Mouse (Mus musculus) megakaryocyte, embryonic 14.5 days (primary cell): ENCODE results near the gene Dcaf7. TPM values are rescaled to one million over a fixed set of nuclear protein-coding genes. Genes with fewer than 3 reads are reported as not detected.
"Not testable (repeated sequence)": the region's sequence is repeated elsewhere in the genome, so short reads cannot be mapped to it uniquely, and the experiment has no call there.

Experiments
- H3K27me3 ChIP-seq: replicated peaks from 2 replicates; pipeline ENCODE3; 2012; ENCODE audit warnings: inconsistent platforms
- H3K36me3 ChIP-seq: replicated peaks from 2 replicates; pipeline ENCODE3; 2012; ENCODE audit warnings: low read length, inconsistent platforms, mixed read lengths
- H3K4me1 ChIP-seq: 2 replicates; pipeline ENCODE4 v1.6.1; 2012; ENCODE audit warnings: inconsistent platforms
- H3K4me3 ChIP-seq: replicated peaks from 2 replicates; pipeline ENCODE3; 2012; ENCODE audit warnings: moderate library complexity, mild to moderate bottlenecking, inconsistent platforms
- H3K9me3 ChIP-seq: 2 replicates; pipeline ENCODE4 v1.6.1; 2012; ENCODE audit warnings: inconsistent platforms
- FLI1 ChIP-seq: IDR thresholded peaks from 2 replicates; pipeline ENCODE4 v1.6.1; 2012; ENCODE audit warnings: low read length, inconsistent platforms, mixed read lengths
- GATA1 ChIP-seq: IDR thresholded peaks from 3 replicates; pipeline ENCODE4 v1.6.1; 2012; ENCODE audit warnings: mixed read lengths, low read length, inconsistent platforms, borderline replicate concordance
- polyA plus RNA-seq: library from polyadenylated mRNA; stranded (reverse); fragments of >175 nt; gene quantifications from 2 replicates; pipeline ENCODE4 v1.2.3, GENCODE M21; 2012; ENCODE audit warnings: low replicate concordance; ENCODE audit not compliant: insufficient read depth

Gene Dcaf7
- polyA plus RNA-seq, 1 experiment, result 5.8 TPM

- peaks cover 98% of the 10 kb centered on the region for H3K27me3 ChIP-seq
Measured at GRCm38 (mm10) chr11:106012711-106013110, 24.0 kb upstream of the Dcaf7 start.

GRCm38 (mm10) chr11:106013556-106014225 lies 23.0 kb upstream of the Dcaf7 start:
- TF ChIP-seq GATA1, result no peak
- no peak for TF ChIP-seq FLI1
- no peaks in the 10 kb centered on the region; the same call in 1 of the 2 replicates for H3K4me1 ChIP-seq
- no peaks in the 10 kb centered on the region for H3K9me3 ChIP-seq
- H3K4me3 ChIP-seq, result no peak overlapping the region
- no peaks in the 10 kb centered on the region for H3K36me3 ChIP-seq
- peaks cover 98% of the 10 kb centered on the region for H3K27me3 ChIP-seq

More at GRCm38 (mm10) chr11:106012711-106013110, 24.0 kb upstream of the Dcaf7 start:
- TF ChIP-seq FLI1, result no peak
- no peak for TF ChIP-seq GATA1
- H3K4me3 ChIP-seq, result no peak overlapping the region
- H3K4me1 ChIP-seq, result peaks cover 7% of the 10 kb centered on the region
- no peaks in the 10 kb centered on the region for H3K9me3 ChIP-seq
- no peaks in the 10 kb centered on the region for H3K36me3 ChIP-seq

GRCm38 (mm10) chr11:106016440-106016839 lies 20.2 kb upstream of the Dcaf7 start:
- H3K4me3 ChIP-seq, result no peak overlapping the region
- no peaks in the 10 kb centered on the region for H3K9me3 ChIP-seq
- H3K36me3 ChIP-seq, result no peaks in the 10 kb centered on the region
- peaks cover 12% of the 10 kb centered on the region for H3K4me1 ChIP-seq
- TF ChIP-seq FLI1 (no peak), GATA1 (no peak)
- peaks cover 98% of the 10 kb centered on the region for H3K27me3 ChIP-seq

GRCm38 (mm10) chr11:106020051-106020763 lies 16.5 kb upstream of the Dcaf7 start:
- no peak for TF ChIP-seq FLI1
- TF ChIP-seq GATA1, result no peak
- no peaks in the 10 kb centered on the region for H3K9me3 ChIP-seq
- H3K4me1 ChIP-seq, result peaks cover 18% of the 10 kb centered on the region
- H3K36me3 ChIP-seq, result no peaks in the 10 kb centered on the region
- peaks cover 98% of the 10 kb centered on the region for H3K27me3 ChIP-seq
- peak overlapping the region; percentile 62 for H3K4me3 ChIP-seq

- no peaks in the 10 kb centered on the region for H3K36me3 ChIP-seq
- no peak overlapping the region for H3K4me3 ChIP-seq
- H3K4me1 ChIP-seq, result peaks cover 13% of the 10 kb centered on the region
- no peaks in the 10 kb centered on the region for H3K9me3 ChIP-seq
- TF ChIP-seq GATA1, result no peak
- TF ChIP-seq FLI1, result no peak
- peaks cover 64% of the 10 kb centered on the region for H3K27me3 ChIP-seq
Measured at GRCm38 (mm10) chr11:106025774-106026173, 10.9 kb upstream of the Dcaf7 start.

GRCm38 (mm10) chr11:106026465-106027151 lies 10.1 kb upstream of the Dcaf7 start:
- no peak overlapping the region for H3K4me3 ChIP-seq
- H3K27me3 ChIP-seq, result peaks cover 55% of the 10 kb centered on the region
- H3K36me3 ChIP-seq, result no peaks in the 10 kb centered on the region
- TF ChIP-seq FLI1, result no peak
- TF ChIP-seq GATA1, result no peak
- no peaks in the 10 kb centered on the region for H3K9me3 ChIP-seq
- peaks cover 9% of the 10 kb centered on the region for H3K4me1 ChIP-seq

- no peak overlapping the region for H3K4me3 ChIP-seq
- H3K9me3 ChIP-seq, result no peaks in the 10 kb centered on the region
- peaks cover 45% of the 10 kb centered on the region for H3K27me3 ChIP-seq
- peaks cover 4% of the 10 kb centered on the region for H3K4me1 ChIP-seq
- TF ChIP-seq GATA1 (no peak), FLI1 (no peak)
- H3K36me3 ChIP-seq, result no peaks in the 10 kb centered on the region
Measured at GRCm38 (mm10) chr11:106027607-106028006, 9.1 kb upstream of the Dcaf7 start.

GRCm38 (mm10) chr11:106032074-106032473 lies 4.6 kb upstream of the Dcaf7 start:
- Histone ChIP-seq H3K4me1 (peaks cover 12% of the 10 kb centered on the region), H3K27me3 (peaks cover 11% of the 10 kb centered on the region)
- not testable (repeated sequence) for H3K36me3 ChIP-seq, H3K9me3 ChIP-seq, H3K4me3 ChIP-seq

- peaks cover 24% of the 10 kb centered on the region for H3K4me1 ChIP-seq
- H3K27me3 ChIP-seq, result peaks cover 3% of the 10 kb centered on the region
- no peaks in the 10 kb centered on the region for H3K9me3 ChIP-seq
- TF ChIP-seq FLI1, result no peak
- no peak for TF ChIP-seq GATA1
- no peak overlapping the region for H3K4me3 ChIP-seq
- H3K36me3 ChIP-seq, result peaks cover 2% of the 10 kb centered on the region
Measured at GRCm38 (mm10) chr11:106033491-106033919, 3.2 kb upstream of the Dcaf7 start.

GRCm38 (mm10) chr11:106034986-106035385 lies 1.7 kb upstream of the Dcaf7 start:
- Histone ChIP-seq H3K9me3 (no peaks in the 10 kb centered on the region), H3K4me3 (no peak overlapping the region), H3K27me3 (peaks cover 3% of the 10 kb centered on the region), H3K36me3 (peaks cover 13% of the 10 kb centered on the region), H3K4me1 (peaks cover 35% of the 10 kb centered on the region)
- TF ChIP-seq GATA1 (no peak), FLI1 (no peak)
